Mouse (Mus musculus) heart, postnatal 4 days (tissue): Measurements from ENCODE around the gene Tagln3. TPM values are rescaled to one million over a fixed set of nuclear protein-coding genes. Genes with fewer than 3 reads are reported as not detected.

Experiments
- DNase-seq: peaks from one replicate; pipeline ENCODE4 v3.0.0; 2021
- total RNA-seq, 2 experiments: library from RNA; stranded (reverse); gene quantifications; 2 replicates each; pipeline ENCODE4 v1.2.3; 2021

Tagln3 gene
- under 1 TPM; 0.43 to 0.57 TPM for total RNA-seq

DNA sequence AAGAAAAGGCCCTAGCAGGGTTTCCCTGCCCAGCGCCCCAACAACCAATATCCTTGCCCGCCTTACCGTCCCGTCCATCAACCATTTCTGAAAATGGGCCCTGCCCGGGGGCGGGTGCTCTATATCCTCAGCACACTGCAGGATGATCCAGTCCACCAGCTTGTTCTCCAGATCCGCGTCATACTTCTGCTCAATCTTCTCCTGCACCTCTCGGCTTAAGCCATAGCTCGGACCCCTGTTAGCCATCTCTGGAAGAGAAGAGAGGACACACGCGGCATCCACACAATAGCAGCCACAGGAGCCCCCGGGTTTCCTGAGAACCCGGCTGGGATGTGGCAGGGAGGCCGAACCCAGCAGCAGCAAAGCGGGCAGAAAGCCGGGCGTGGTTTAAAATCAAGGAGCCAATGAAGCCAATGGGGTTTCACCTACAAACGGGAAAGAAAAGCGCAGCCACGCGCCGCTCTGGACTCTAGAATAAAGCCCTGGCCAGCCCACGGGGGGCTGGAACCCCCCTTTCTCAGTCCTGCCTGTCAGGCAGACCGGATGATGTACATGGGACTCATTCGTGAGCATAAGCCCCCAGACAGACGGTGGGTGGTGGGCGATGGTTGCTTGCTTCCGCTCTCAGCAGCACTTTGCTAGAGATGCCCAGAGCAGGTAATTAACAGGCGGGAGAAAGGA lies at the start of gene Tagln3:
Gene Tagln3, minus strand, starts transcription at position 548 of the 681 bp plus-strand sequence.
- DNase-seq, result peak; percentile 20

GRCm38 (mm10) chr16:45770914-45771313 lies 46.5 kb upstream of the Tagln3 start:
- DNase-seq, result no peak

GRCm38 (mm10) chr16:45767853-45768640 lies 43.6 kb upstream of the Tagln3 start:
- no peak for DNase-seq

- DNase-seq, result no peak
Measured at GRCm38 (mm10) chr16:45767434-45767833, 43.0 kb upstream of the Tagln3 start.

GRCm38 (mm10) chr16:45765801-45766494 lies 41.5 kb upstream of the Tagln3 start:
- DNase-seq, result no peak

- DNase-seq, result no peak
Measured at GRCm38 (mm10) chr16:45765102-45765501, 40.7 kb upstream of the Tagln3 start.

DNA sequence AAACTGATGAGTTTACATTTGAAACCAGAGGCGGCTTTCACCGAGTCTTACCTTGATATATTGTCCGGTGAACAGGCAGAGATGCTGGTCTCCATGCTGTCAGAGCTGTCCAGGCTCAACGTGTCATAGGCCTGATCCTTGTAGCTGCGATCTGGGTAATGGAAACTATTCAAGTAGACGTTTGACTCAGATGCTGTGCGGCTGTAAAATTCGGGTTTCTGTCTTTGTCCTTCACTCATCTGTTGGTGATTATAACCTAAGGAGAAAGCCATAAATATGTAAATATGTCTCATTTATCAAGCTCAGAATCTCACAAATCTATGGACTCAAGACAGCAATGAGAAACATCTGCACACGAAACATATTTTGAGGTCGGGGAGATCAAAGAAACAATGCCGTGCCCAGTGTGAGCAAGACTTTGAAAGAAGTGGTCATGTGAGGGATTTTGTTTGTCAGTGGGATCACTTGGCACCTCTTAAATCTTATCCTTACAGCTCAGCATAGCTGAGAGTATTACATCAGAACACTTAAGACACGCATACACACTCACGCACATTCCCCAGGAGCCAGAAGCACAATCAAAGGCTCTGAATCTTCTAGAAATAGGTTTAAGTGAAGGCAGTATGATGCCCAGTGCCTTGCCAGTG lies 38.6 kb upstream of the Tagln3 start:
- no peak for DNase-seq

DNA sequence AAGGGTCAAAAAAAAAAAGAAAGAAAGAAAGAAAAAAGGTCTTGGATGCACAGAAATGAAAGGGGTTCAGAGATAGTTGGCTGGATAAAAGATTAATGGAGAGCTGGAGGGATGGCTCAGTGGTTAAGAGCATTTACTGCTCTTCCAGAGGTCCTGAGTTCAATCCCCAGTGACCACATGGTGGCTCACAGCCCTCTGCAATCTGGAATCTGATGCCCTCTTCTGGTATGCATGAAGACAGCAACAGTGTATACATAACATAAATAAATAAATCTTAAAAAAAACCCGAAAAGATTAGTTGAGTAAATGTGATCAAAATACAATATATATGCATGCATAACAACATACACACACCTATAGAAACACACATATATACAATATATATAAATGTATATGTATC lies 37.0 kb upstream of the Tagln3 start:
- DNase-seq, result no peak

DNA sequence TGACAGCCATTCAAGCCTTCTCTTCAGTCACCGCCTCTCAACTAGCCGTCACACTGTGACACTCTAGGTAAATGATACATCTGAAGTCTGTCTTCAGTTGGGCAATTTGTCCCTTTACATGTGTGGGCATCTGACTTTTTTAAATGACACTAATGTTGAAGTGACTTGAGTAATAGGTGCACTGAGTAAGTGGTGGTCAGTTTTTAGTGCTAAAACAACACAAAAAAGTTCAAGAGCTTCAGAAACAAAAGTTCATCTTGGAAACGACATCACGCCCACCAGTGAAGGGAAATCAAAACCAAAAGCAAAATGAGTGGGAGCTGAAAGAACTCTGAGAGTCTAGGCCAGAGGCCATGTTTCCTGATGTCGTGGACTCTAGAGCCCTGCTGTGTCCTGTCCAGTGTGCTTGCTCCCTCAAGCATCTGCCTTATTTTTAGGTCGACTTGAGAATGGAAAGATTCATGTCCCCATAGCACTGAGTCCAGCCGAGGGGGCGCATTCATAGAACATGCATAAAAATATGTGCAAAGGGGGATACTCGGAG lies 34.4 kb upstream of the Tagln3 start:
- no peak for DNase-seq

DNA sequence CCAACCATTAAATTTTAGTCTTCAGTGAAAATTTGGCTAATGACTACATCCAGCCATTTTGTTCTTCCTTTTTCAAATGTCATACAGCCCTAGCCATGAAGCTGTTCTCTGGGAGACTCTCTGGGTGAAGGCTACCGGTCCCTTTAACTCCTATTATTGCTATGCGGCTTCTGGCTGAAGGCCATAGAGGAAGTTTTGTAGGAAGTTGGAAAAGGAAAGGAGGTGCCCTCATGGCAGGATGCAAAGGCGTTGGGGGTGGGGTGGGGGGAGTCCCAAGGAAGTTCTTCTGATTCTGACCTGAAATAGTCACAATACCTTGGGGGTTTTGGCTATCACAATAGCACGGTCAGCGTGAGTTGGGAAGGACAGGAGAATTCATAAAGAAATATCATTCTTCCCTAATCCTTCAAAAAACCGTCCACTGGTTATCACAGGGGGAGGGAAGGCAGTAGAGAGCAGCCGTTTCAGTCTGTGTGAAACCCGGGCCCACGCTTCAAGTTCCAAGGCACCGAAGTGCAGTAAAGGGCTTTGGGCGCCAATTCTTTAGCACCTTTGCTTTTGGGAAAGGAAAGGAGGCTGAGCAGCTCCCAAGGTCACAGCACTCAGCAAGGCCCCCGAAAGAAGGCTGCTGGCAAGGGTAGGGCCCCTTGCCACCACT lies 33.1 kb upstream of the Tagln3 start:
- DNase-seq, result peak; percentile 65

DNA sequence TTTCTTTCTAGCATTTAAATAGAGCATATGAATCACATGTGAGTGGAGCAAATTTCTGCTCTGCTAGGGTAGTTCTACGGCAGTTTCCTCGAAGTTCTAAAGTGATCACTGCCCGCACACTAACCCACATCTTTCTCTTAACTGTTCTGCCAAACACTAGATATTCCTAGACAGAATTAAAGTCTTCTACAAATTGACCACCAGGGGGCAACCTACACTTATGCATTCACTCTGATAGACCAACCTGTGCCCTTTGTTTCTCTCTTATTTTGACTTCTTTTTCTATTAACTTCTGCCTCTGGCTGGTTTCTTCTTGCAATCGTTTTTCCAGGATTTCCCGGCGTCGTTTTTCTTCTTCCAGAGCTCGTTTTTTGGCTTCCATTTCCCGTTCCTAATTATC lies 32.4 kb upstream of the Tagln3 start:
- DNase-seq, result peak; percentile 42

DNA sequence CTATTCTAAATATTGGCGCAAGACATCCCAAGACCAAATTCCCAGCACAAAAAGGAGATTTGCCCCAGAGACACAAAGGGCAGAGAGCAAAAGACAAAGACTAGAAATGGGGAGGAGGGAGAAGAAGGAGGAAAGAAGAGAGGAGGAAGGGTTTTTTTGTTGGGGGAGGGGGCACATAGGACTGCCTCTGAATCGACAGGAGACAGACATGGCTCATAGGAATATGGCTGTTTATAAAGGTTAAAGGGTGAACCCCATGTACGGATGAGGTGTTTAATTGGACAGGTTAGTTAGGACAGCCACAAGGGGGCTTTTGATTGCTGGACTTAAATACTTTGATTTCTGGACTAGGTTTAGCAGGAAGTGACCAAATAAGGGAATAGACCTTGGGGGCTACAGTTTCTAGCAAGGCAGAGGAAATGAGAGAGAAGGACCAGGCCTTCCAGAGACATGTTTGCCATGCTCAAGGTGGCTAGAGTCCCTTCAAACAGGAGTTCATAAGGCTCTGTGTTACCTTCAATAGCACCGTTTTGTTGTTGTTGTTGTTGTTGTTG lies 19.3 kb upstream of the Tagln3 start:
- DNase-seq, result no peak

- peak; percentile 98 for DNase-seq
Measured at GRCm38 (mm10) chr16:45742615-45743476, 18.4 kb upstream of the Tagln3 start, which contains the start of gene Abhd10. Gene Abhd10 (minus strand): TSS chr16:45742955.

GRCm38 (mm10) chr16:45737880-45738279 lies 13.5 kb upstream of the Tagln3 start:
- no peak for DNase-seq

GRCm38 (mm10) chr16:45736724-45737123 lies 12.3 kb upstream of the Tagln3 start:
- no peak for DNase-seq

GRCm38 (mm10) chr16:45729163-45729562 lies 4.8 kb upstream of the Tagln3 start:
- no peak for DNase-seq

DNA sequence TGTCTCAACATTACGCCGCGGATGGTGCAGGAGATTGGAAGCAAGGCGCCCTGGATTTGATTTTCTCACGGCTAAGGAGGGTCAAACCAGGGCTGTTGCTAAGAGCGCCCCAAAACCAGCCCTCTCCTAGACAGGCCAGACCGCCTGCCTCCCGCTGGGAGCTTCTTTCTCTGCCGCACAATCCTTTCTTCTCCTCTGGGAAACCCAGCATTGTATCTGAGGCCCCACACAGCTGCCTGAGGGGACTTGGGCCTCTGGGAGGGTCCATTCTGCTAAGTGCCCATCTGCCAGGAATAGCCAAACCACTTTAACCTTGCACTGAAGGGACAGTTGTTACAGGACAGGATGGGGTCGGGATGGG lies 314 bp upstream of the Tagln3 start:
- DNase-seq, result no peak

GRCm38 (mm10) chr16:45723172-45723901 lies 1.1 kb downstream of the Tagln3 start:
- DNase-seq, result no peak

DNA sequence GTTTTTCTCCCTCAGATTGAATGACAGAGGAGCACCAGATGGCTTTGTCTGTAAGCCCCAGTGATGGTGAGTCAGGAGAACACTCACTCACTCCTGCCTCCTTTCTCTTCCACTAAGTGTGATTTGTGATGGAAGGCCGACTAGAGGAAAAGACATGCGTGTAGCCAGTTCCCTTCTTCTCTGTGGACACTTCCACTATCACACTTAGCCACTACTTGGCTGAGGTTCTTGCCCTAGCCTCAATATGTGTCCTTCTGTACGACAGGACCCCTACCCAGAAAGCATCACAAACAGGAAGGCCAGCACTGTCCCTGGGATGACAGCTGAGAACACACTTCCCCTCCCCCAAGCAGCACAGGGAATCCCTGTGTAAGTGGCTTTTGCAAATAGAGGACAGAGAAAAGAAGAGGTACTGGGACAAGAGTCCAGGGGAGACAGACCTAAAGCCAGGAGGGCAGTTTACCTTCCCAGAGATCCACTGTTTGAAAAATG lies 1.9 kb downstream of the Tagln3 start:
- DNase-seq, result no peak
